Mouse (Mus musculus): ENCODE results near the gene St8sia1. TPM values are rescaled to one million over a fixed set of nuclear protein-coding genes. Genes with fewer than 3 reads are reported as not detected.

Gene St8sia1
- total RNA-seq, 2 experiments from 2014 or later, result 0.89 to 1.3 TPM

GRCm38 (mm10) chr6:142915464-142915863 lies 48.8 kb downstream of the St8sia1 start:
- intact Hi-C loops (cut with DNase I), result no loop called here
- no peak for DNase-seq

GRCm38 (mm10) chr6:142914676-142915075 lies 49.6 kb downstream of the St8sia1 start:
- intact Hi-C loops (cut with DNase I), result no loop called here
- DNase-seq, result no peak

- DNase-seq, result no peak
- intact Hi-C loops (cut with DNase I), result no loop called here
These were observed 53.0 kb downstream of the St8sia1 start for GRCm38 (mm10) chr6:142911263-142911662.

DNA sequence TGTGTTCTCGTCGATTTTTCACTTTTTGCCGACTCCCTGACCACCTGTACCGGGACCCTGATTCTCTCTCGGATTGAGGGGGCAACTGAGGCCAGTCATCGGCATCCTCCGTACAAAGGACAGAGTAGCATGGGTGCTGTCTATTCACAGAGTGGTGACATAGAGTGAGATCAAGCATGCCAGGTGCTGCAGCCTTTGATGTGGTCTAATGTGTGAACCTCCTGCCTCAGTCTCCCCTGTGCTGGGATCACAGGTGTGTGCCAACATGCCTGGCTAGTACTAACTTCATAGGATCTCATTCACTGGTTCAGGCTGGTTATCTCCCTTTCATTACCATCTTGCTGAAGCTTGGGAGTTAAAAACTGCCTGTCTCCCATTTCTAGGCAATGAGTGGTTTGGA lies 53.5 kb downstream of the St8sia1 start:
- no peak for DNase-seq

DNA sequence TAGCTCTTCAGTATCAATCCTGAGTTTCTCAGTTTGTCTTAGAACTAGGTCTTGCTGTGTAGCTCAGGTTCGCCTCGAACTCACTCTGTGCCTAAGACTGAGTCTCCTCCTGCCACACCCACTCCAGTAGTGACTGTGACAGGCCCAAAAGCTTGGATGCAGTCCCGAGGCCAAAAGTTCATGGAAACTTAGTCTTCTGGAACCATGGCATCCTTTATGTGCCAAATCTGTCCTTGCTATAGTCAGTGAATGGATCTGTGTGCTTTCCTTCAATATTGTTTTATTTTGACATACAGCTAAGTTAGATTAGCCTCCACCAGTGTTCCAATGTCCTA lies 54.5 kb downstream of the St8sia1 start:
- DNase-seq, result no peak
- intact Hi-C loops (cut with DNase I), result no loop called here

More for the DNA sequence above, 53.5 kb downstream of the St8sia1 start:
- intact Hi-C loops (cut with DNase I), result no loop called here

GRCm38 (mm10) chr6:142908911-142909770 lies 55.1 kb downstream of the St8sia1 start:
- no peak for DNase-seq
- intact Hi-C loops (cut with DNase I), result no loop called here

DNA sequence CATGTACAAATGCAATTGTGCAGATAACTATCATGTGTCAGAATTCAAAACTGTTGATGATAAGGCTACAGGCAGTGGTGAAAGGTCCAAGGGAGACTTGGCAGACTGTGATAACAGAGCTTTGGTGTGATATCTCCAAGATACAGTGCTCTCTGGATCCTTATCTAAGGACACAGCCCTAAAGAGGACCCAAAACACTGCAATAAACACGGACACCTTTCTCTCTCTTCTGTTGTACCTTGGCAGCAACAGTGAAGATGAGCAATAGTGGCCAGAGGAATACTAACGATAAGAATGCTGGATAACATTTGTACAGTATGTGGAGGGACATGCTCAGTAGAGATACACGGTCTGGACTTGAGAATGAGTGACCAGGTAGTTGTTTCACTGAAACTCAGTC lies 55.8 kb downstream of the St8sia1 start:
- intact Hi-C loops (cut with DNase I), result no loop called here

GRCm38 (mm10) chr6:142895371-142895770 lies 68.9 kb downstream of the St8sia1 start:
- intact Hi-C loops (cut with DNase I), result no loop called here

More for the DNA sequence above, 55.8 kb downstream of the St8sia1 start:
- DNase-seq, result no peak

GRCm38 (mm10) chr6:142893716-142894115 lies 70.5 kb downstream of the St8sia1 start:
- intact Hi-C loops (cut with DNase I), result no loop called here
- no peak for DNase-seq

More at GRCm38 (mm10) chr6:142895371-142895770, 68.9 kb downstream of the St8sia1 start:
- DNase-seq, result no peak

DNA sequence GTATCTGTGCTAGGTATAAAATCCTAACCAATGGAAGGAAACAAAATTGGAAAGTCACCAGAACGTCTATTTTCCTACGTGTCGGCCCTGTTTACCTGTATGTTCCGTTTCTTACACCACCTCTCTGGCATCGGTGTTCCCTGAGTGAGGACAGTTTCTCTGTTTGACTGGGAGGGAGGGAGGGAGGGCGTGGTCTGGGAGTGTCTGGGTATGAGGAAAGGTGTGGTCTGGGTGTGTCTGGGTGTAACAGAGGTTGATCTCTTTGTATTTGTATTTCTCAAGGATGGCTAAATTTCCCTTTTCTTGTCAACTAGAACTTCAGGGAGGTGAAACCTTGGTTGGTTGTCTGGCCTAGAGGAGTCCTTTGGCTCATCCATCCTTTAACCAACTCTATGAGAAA lies 73.9 kb downstream of the St8sia1 start:
- DNase-seq, result no peak
- intact Hi-C loops (cut with DNase I), result no loop called here

GRCm38 (mm10) chr6:142888970-142889740 lies 75.1 kb downstream of the St8sia1 start:
- DNase-seq, result no peak
- intact Hi-C loops (cut with DNase I), result no loop called here

DNA sequence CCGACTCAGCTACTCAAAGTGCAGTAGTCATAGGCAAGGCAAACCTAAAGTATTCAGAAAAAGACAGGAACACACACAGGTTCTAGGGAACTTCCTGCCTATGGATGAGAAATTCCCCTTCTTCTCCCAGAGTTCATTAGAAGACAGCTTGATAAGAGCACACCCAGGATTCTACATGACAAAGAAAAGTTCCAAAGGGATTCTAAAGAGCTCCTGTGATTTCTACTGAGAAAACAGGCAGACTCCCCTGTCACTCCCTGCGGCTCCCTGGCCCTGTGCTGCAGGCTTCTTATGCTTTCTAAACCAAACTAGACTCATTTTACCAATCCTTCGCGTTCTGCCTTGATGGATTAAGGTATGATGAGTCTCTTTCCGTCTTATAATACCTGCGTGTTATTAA lies 75.9 kb downstream of the St8sia1 start:
- DNase-seq, result no peak
- intact Hi-C loops (cut with DNase I), result no loop called here

DNA sequence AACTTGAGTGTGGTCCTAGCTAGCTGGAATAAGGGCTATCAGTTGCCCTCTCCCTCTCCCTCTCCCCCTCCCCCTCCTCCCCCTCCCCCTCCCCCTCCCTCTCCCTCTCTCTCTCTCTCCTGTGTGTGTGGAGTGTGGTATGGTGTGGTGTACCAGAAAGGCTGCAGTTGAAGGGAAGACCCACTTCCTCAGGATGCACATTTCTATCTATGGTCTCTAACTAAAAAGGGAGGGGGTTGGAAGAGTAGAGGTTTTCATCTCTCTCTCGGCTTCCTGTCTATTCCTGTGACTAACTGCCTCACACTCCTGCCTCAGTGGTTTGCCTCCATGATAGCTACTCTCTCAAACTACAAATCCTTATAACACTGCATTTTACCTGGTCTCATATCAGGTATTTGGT lies 76.9 kb downstream of the St8sia1 start:
- intact Hi-C loops (cut with DNase I), result no loop called here
- no peak for DNase-seq

DNA sequence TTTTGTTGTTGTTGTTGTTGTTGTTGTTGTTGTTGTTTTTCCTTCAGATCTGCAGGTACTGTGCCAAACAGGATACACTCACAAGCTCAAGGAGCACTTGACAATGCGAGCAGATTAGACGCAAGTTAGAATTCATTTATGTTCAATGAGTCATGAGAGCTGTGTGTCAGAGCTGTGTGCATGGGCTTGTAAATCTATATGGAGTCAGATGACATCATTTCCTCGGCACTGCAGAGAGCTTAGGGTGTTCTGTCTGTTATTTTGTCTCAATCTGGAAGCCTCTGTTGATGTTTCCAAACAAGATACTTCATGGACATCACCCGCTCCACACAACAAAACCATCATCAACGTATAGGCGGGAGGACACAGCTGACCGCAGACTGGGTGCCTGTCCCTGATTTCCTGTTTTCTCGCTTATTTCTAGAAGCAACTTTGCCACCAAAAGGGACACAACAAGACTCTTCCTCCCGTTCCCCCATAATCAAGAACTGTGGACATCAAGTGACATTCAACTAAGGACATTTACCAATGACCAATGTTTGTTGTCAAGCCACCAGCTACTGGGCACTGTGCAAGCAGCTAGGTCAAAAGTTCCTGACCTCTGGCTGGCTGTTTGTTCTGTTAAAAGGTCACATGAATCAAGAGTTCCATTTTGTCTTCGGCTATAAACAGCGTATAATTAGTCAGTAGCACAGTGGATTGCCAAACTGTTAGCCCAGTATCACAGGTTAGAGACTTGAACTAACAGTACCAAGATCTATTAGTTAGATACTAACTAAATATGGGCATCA lies 78.7 kb downstream of the St8sia1 start:
- intact Hi-C loops (cut with DNase I), result no loop called here
- no peak for DNase-seq

DNA sequence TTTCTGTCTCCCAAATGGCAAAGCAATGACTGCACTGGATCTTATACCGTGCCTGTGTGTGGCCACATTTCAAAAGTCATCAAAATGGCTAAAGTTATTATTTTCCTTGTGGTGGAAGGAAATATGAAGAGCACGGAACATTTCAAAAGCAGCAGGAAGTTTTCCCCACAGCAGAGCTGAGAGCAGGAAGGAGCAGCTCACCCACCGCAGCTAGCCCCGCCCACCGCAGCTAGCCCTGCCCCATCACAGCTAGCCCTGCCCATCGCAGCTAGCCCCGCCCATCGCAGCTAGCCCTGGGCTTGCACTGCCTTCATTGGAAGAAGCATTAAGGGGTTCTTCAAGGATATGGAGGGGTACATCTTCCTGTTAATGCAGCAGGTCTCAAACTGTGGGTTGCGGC lies 80.1 kb downstream of the St8sia1 start:
- intact Hi-C loops (cut with DNase I), result no loop called here
- no peak for DNase-seq

DNA sequence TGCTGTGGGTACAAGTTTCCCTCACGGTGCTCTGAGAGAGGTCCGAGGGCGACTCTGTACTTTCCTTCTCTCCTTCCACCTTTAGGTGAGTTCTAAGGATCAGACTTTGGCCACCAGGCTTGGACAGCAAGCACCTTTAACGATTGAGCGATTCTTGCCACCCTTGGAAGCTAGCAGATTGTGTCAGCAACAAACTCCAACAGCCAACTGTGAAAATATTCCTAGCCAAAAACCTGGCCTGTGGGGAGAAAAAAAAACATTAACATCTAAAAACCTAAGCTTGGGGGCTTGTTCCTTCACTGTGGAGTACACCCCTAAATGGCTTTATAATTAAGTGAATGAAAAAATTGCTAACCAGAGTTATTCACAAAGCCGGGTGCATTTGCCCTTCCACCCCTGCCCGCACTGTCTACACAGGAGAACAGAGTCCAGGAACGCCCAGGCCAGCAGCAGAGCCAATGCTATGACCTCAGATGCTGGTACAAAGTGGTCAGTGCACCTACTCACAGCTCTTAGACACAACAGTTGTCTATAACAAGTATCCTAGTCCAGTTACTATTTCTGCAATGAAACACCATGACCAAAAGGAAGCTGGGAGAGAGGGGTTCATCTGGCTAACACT lies 83.3 kb downstream of the St8sia1 start:
- intact Hi-C loops (cut with DNase I), result no loop called here
- DNase-seq, result no peak

DNA sequence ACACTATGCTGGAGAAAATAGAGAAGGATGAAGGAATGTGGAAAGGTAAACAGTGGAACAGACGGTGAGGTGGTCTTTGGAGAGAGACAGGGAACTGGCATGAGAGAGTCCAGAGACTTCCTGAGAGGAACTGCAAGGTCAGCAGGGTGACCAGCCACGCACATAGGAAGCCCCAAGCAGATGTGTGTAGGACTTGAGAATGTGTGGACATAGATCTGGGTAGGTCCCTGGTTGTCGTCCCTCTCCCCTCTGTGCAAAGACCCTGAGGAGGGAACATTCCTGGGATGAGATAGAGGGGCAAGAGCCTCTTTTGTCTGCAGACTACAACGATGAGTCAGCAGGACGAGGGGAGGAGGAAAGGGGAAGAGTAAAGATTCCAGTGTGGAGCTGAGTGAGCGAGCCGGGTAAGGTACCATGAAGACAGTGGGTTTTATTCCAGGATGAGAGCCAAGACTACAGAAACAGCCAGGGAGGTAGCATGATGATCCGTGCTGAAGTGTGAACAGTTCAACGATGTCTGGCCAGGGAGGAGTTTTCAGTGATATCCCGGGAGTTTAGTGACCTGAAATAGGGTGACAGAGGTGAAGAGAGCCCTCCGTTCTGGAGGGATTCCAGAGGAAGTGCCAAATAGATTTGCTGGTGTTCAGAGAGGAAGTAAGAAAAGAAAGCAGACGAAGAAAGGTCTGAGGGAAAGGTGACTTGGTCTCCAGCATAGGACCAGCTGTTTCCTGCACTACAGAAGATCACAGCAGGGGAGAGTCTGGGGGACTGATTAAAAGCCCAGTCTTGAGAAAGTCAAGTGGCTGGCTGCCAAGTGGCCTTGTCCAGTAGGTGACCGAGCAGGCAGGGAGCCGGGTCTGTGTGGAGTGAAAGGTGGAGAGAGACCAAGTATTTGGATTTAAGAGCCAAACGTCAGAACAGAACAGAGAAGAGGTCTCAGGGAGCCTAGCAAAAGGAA lies 85.2 kb downstream of the St8sia1 start:
- intact Hi-C loops (cut with DNase I), result no loop called here
- peak; percentile 46 to 64 for DNase-seq

DNA sequence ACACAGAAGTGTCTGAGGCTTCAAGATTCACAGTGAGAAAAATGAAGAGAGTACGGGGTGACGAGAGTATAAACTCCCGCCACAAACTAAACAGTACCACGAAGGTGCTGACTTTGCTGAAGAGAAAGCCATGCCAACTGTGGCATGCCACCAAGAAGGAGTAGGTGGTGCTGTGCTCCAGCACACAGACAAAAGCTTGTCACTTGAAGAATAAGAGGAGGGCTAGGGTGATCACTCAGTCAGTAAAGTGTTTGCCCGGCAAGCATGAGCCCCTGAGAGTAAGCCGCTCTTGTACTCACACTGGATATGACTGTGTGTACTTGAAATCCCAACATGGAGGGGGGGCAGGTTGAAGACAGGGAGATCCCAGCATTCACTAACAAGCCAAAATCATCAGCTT lies 87.0 kb downstream of the St8sia1 start:
- intact Hi-C loops (cut with DNase I), result no loop called here
- DNase-seq, result peak in 1 of 2 experiments; percentile 6

- intact Hi-C loops (cut with DNase I), result no loop called here
These were observed 87.9 kb downstream of the St8sia1 start for GRCm38 (mm10) chr6:142876279-142876899.

More at GRCm38 (mm10) chr6:142876279-142876899, 87.9 kb downstream of the St8sia1 start:
- no peak for DNase-seq

Measured in heart, postnatal 10 days (tissue).